Mouse (Mus musculus) forebrain, embryonic 15.5 days (tissue): ENCODE data around the gene Mfap4. TPM values are rescaled to one million over a fixed set of nuclear protein-coding genes. Genes with fewer than 3 reads are reported as not detected.

Experiments used
- ATAC-seq: fragments of 200-750 bp; cut with Nextera tagmentation; replicated peaks from 2 replicates; pipeline ENCODE4 v1.8.0; 2017; ENCODE audit warnings: mild to moderate bottlenecking, moderate TSS enrichment, moderate library complexity
- H3K27ac ChIP-seq: fragments of 300-500 bp; sonication (generic); replicated peaks from 2 replicates; pipeline ENCODE4 v1.5.1; 2015; ENCODE audit warnings: mild to moderate bottlenecking, inconsistent platforms
- H3K27me3 ChIP-seq: fragments of 300-500 bp; sonication (generic); 2 replicates; pipeline ENCODE4 v1.6.1; 2015; ENCODE audit warnings: inconsistent platforms
- H3K36me3 ChIP-seq: fragments of 300-500 bp; sonication (generic); 2 replicates; pipeline ENCODE4 v1.6.1; 2015; ENCODE audit warnings: mild to moderate bottlenecking, inconsistent platforms
- H3K4me1 ChIP-seq: fragments of 300-500 bp; sonication (generic); 2 replicates; pipeline ENCODE4 v1.6.1; 2015; ENCODE audit warnings: inconsistent platforms
- H3K4me2 ChIP-seq: fragments of 300-500 bp; sonication (generic); replicated peaks from 2 replicates; pipeline ENCODE4 v1.6.1; 2015; ENCODE audit warnings: mild to moderate bottlenecking, inconsistent platforms
- H3K4me3 ChIP-seq: fragments of 300-500 bp; sonication (generic); 2 replicates; pipeline ENCODE4 v1.5.1; 2015; ENCODE audit warnings: mild to moderate bottlenecking, inconsistent platforms
- H3K9ac ChIP-seq: fragments of 300-500 bp; sonication (generic); replicated peaks from 2 replicates; pipeline ENCODE4 v1.6.1; 2015; ENCODE audit warnings: mild to moderate bottlenecking, inconsistent platforms
- H3K9me3 ChIP-seq: fragments of 300-500 bp; sonication (generic); 2 replicates; pipeline ENCODE4 v1.6.1; 2016; ENCODE audit warnings: inconsistent platforms
- WGBS: fragments of 180-500 bp; shearing (Covaris S2); methylation state at CpG from one replicate; pipeline ENCODE4 v1.1.7; 2015; ENCODE audit warnings: mixed read lengths; 5-methylcytosine and 5-hydroxymethylcytosine counted together
- polyA plus RNA-seq: library from polyadenylated mRNA; unstranded; fragments of >200 nt; fragmentation: Nextera tagmentation; extraction: Ambion mirVana; gene quantifications from 2 replicates; pipeline ENCODE4 v1.2.1, GENCODE M21; 2015

Gene Mfap4
- polyA plus RNA-seq, 1 experiment from 2014 or later = 50.5 TPM

GRCm38 (mm10) chr11:61485541-61486457, 568 bp downstream of the Mfap4 start:
- Histone ChIP-seq H3K4me1 (peaks cover 74% of the 10 kb centered on the region), H3K36me3 (peaks cover 28% of the 10 kb centered on the region), H3K27me3 (no peaks in the 10 kb centered on the region), H3K4me2 (peak overlapping the region; percentile 39), H3K9me3 (no peaks in the 10 kb centered on the region), H3K4me3 (peak overlapping the region; percentile 23), H3K27ac (peak overlapping the region; percentile 97), H3K9ac (peak overlapping the region; percentile 17)
- WGBS = 70% methylated on average over 22 of the region's 22 CpGs
- ATAC-seq = no peak

DNA sequence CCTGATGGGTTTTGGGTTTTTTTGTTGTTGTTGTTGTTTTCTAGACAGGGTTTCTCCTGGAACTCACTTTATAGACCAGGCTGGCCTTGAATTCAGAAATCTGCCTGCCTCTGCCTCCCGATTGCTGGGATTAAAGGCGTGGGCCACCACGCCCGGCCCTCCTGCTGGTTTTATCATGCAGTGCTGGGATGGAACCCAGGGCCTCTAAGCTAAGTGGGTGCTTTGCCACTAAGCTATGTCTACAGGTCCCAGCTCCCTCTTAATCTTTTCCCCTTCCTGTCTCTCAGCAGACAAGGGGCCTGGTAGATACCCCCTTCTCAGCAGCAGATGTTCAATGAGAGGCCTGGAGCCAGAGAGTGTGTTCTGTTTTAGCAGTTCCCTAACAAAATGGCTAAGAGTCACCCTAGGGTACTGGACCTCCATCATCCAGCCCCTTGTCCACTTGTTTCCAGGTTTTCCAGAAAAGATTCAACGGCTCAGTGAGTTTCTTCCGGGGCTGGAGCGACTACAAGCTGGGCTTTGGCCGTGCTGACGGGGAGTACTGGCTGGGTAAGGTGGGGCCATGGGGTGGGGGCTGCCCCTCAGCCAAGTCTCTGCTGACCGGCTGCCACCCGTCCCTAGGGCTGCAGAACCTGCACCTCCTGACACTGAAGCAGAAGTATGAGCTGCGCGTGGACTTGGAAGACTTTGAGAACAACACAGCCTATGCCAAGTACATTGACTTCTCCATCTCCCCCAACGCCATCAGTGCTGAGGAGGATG, 1.4 kb downstream of the Mfap4 start:
- H3K4me2 ChIP-seq = peak overlapping the region; percentile 39
- WGBS = 93% methylated on average over 14 of the region's 14 CpGs
- H3K9me3 ChIP-seq = no peaks in the 10 kb centered on the region
- peaks cover 82% of the 10 kb centered on the region for H3K4me1 ChIP-seq
- ATAC-seq = no peak
- H3K36me3 ChIP-seq = peaks cover 36% of the 10 kb centered on the region
- H3K9ac ChIP-seq = no peak overlapping the region
- H3K27me3 ChIP-seq = no peaks in the 10 kb centered on the region
- peak overlapping the region; percentile 23 for H3K4me3 ChIP-seq
- peak overlapping the region; percentile 97 for H3K27ac ChIP-seq

DNA sequence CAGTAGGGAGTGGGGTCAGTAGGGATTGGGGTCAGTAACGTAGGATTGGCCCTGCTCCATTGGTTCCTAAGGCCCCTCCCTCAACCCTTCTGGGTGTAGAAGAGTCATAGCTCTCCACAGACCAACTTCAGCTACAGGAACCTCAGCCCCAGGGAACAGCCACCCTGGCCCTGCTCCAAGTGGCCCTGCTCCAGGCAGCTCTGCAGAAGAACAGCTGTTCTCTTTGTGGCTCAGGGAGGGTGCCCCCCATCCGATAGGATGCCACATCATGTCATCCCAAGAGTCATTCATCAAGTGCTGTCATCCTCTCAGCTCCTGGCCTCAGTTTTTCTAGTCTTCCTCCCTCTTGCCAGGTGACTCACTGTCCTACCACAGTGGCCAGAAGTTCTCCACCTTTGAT, 2.2 kb downstream of the Mfap4 start:
- 41% methylated on average over 2 of the region's 2 CpGs for WGBS
- no peak for ATAC-seq
- no peak overlapping the region for H3K4me2 ChIP-seq

GRCm38 (mm10) chr11:61487936-61488335, 2.7 kb downstream of the Mfap4 start:
- H3K27me3 ChIP-seq = no peaks in the 10 kb centered on the region
- no peak for ATAC-seq
- peaks cover 45% of the 10 kb centered on the region for H3K36me3 ChIP-seq
- H3K4me3 ChIP-seq = no peak overlapping the region
- H3K9me3 ChIP-seq = no peaks in the 10 kb centered on the region
- peaks cover 91% of the 10 kb centered on the region for H3K4me1 ChIP-seq
- 85% methylated on average over 7 of the region's 7 CpGs for WGBS
- H3K9ac ChIP-seq = no peak overlapping the region
- no peak overlapping the region for H3K4me2 ChIP-seq
- H3K27ac ChIP-seq = peak overlapping the region; percentile 97

More for the DNA sequence above, 2.2 kb downstream of the Mfap4 start:
- Histone ChIP-seq H3K4me1 (peaks cover 86% of the 10 kb centered on the region), H3K27ac (peak overlapping the region; percentile 97), H3K36me3 (peaks cover 42% of the 10 kb centered on the region), H3K4me3 (no peak overlapping the region), H3K9me3 (no peaks in the 10 kb centered on the region), H3K9ac (no peak overlapping the region), H3K27me3 (no peaks in the 10 kb centered on the region)

- no peak overlapping the region for H3K4me3 ChIP-seq
- H3K9ac ChIP-seq = no peak overlapping the region
- H3K4me1 ChIP-seq = peaks cover 86% of the 10 kb centered on the region
- H3K27me3 ChIP-seq = no peaks in the 10 kb centered on the region
- ATAC-seq = no peak
- no peak overlapping the region for H3K4me2 ChIP-seq
- 90% methylated on average over 2 of the region's 2 CpGs for WGBS
- peaks cover 45% of the 10 kb centered on the region for H3K36me3 ChIP-seq
- H3K27ac ChIP-seq = no peak overlapping the region
- H3K9me3 ChIP-seq = no peaks in the 10 kb centered on the region
These were observed 3.9 kb downstream of the Mfap4 start for GRCm38 (mm10) chr11:61489085-61489484.

GRCm38 (mm10) chr11:61489874-61490273, 4.6 kb downstream of the Mfap4 start:
- Histone ChIP-seq H3K4me1 (peaks cover 80% of the 10 kb centered on the region), H3K4me3 (no peak overlapping the region), H3K27me3 (no peaks in the 10 kb centered on the region), H3K27ac (no peak overlapping the region), H3K36me3 (peaks cover 45% of the 10 kb centered on the region), H3K9ac (no peak overlapping the region), H3K9me3 (no peaks in the 10 kb centered on the region), H3K4me2 (no peak overlapping the region)
- ATAC-seq = no peak
- 96% methylated on average over 8 of the region's 8 CpGs for WGBS

GRCm38 (mm10) chr11:61490944-61491520, 5.8 kb downstream of the Mfap4 start:
- H3K4me3 ChIP-seq = no peak overlapping the region
- H3K4me2 ChIP-seq = no peak overlapping the region
- H3K9me3 ChIP-seq = no peaks in the 10 kb centered on the region
- H3K27ac ChIP-seq = no peak overlapping the region
- no peaks in the 10 kb centered on the region for H3K27me3 ChIP-seq
- H3K9ac ChIP-seq = no peak overlapping the region
- no peak for ATAC-seq
- peaks cover 45% of the 10 kb centered on the region for H3K36me3 ChIP-seq
- peaks cover 73% of the 10 kb centered on the region for H3K4me1 ChIP-seq
- WGBS = 91% methylated on average over 22 of the region's 22 CpGs

GRCm38 (mm10) chr11:61492749-61493401, 7.6 kb downstream of the Mfap4 start:
- Histone ChIP-seq H3K36me3 (peaks cover 45% of the 10 kb centered on the region), H3K9ac (peak overlapping the region; percentile 89), H3K4me3 (peak overlapping the region; percentile 77), H3K27ac (peak overlapping the region; percentile 94), H3K4me2 (peak overlapping the region; percentile 73), H3K27me3 (no peaks in the 10 kb centered on the region), H3K4me1 (peaks cover 55% of the 10 kb centered on the region), H3K9me3 (no peaks in the 10 kb centered on the region)
- 75% methylated on average over 12 of the region's 12 CpGs for WGBS
- ATAC-seq = no peak

DNA sequence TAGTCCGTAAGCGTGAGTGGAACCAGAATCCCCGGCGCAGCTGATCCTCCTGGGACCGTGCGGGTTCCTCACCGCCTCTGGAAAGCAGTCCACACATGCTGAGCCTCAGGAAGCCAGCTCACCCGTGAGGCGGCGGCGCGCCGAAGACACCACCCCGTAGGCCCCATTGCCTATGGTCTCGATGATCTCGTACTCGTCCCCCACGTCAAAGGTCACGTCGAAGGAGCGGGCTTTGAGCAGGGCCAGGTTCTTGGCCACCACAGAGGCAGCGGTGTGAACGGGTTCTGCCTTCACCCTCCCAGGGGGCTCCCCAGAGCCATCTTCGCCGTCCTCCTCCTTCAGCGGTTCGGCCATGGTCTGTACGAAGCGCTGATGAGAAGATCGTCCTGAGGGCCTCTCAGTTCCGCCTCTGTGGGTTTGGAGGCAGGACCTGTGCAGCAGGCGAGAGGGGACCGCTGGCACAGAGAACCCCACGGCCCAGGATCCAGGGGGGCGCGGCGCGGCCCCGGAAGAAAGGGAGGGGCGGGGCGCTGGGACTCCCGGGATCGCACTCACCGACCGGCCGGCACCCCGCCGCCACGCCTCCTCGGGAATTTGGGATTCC, 8.4 kb downstream of the Mfap4 start:
- peak overlapping the region; percentile 89 for H3K9ac ChIP-seq
- peak; percentile 60 for ATAC-seq
- no peaks in the 10 kb centered on the region for H3K27me3 ChIP-seq
- no peaks in the 10 kb centered on the region for H3K9me3 ChIP-seq
- peak overlapping the region; percentile 77 for H3K4me3 ChIP-seq
- H3K27ac ChIP-seq = peak overlapping the region; percentile 94
- under 1% methylated on average over 50 of the region's 50 CpGs for WGBS
- peaks cover 48% of the 10 kb centered on the region for H3K4me1 ChIP-seq
- H3K4me2 ChIP-seq = peak overlapping the region; percentile 73
- peaks cover 39% of the 10 kb centered on the region for H3K36me3 ChIP-seq

GRCm38 (mm10) chr11:61494129-61494997, 9.1 kb downstream of the Mfap4 start, which contains the start of gene Mapk7:
Gene Mapk7, minus strand, starts transcription at chr11:61494406.
- H3K36me3 ChIP-seq = peaks cover 32% of the 10 kb centered on the region
- H3K4me3 ChIP-seq = peak within 1 kb of the TSS; percentile 77
- H3K4me1 ChIP-seq = peaks cover 43% of the 10 kb centered on the region
- no peaks in the 10 kb centered on the region for H3K27me3 ChIP-seq
- H3K27ac ChIP-seq = peak within 1 kb of the TSS; percentile 94
- H3K9ac ChIP-seq = peak within 1 kb of the TSS; percentile 89
- ATAC-seq = peak; percentile 98
- H3K4me2 ChIP-seq = peak within 1 kb of the TSS; percentile 73
- under 1% methylated on average over 62 of the region's 62 CpGs for WGBS
- no peaks in the 10 kb centered on the region for H3K9me3 ChIP-seq
